Mouse (Mus musculus) bone marrow, adult 2 months (tissue): Measurements from ENCODE around the gene Adgrb3.

Experiments
- CTCF ChIP-seq: fragments of 200-500 bp; IDR thresholded peaks from 2 replicates; pipeline ENCODE4 v1.5.1; 2011; ENCODE audit warnings: low read length, control low read depth; ENCODE audit not compliant: control insufficient read depth, insufficient read depth
- POLR2A ChIP-seq: fragments of 200-500 bp; IDR thresholded peaks from 2 replicates; pipeline ENCODE4 v1.6.1; 2011; ENCODE audit warnings: low read depth, mild to moderate bottlenecking, control low read depth, low read length, borderline replicate concordance; ENCODE audit not compliant: control insufficient read depth

DNA sequence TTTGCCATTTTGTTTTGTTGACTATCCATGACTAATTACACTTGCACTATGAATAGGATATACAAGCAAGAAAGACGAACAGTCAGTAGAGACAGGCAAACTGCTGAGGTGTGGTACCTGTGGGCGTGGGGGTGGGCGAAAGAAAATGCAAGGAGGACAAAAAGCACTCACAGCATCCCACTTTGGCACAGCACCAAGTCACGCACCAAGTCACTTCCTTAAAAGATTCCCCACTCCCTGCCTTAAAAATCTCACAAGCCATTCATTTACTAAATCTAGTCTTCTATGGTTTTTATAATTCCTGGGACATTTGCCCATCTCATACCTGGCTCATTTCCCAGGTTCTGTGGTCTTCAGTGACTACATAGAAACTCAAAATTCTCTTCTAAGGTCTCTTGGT, 787.4 kb downstream of the Adgrb3 start:
- TF ChIP-seq POLR2A (no peak), CTCF (no peak)
